Mouse (Mus musculus): ENCODE measurements around the gene Dis3l2.

Gene Dis3l2

DNA sequence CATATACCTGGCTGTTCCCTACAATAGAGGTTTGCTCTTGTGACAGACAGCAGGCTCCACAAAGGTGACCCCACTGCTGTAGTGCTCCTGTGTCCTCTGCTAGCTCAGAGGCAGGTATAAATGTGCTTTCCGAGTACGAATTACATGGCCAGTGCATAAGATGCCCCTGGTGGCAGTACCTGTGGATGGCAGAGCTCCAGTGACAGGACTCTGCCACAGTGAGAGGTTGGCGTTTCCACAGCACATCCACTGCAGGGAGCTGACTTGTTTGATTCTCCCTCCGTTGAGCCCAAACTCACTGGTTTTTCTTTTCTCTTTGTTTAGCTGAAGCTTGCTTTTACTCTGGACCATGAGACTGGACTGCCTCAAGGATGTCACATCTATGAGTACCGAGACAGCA is 317.1 kb downstream of the Dis3l2 start:
- CTCF ChIA-PET = interaction anchor here in 1 of 4 experiments (1.5 kb wide), 1 partner anchor 9 kb away, joined by 3 read pairs; no protein-coding TSS in a partner anchor

DNA sequence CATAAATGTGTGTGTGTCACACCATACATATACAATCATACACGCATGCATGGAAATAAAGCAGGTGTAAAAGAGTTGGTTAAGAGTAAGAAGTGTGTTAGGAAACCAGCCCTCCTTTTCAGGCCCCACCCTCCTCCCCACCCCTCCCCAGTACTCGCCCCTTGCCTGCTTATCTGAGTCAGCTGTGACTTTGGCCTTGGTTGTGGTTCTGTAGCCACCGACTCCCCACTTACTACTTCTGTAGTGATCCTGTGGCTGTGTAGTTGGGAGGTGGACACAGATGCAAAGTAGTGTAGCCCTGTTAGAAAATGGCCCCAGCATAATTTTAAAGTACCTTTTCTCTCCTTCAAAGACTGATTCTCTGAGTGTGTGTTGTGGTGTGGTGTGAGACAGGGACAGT is 318.0 kb downstream of the Dis3l2 start:
- ChIA-PET POLR2A (interaction anchor here in 1 of 4 experiments (1.2 to 1.9 kb wide), 2 partner anchors 8 to 14 kb away, joined by 3 to 5 read pairs; no protein-coding TSS in a partner anchor), CTCF (no interaction called here)

More for the DNA sequence above, 317.1 kb downstream of the Dis3l2 start:
- POLR2A ChIA-PET = interaction anchor here in 3 of 4 experiments (0.8 to 1.9 kb wide), 4 partner anchors 13 to 302 kb away, joined by 3 to 5 read pairs (median 4); no protein-coding TSS in a partner anchor

- POLR2A ChIA-PET = interaction anchor here in 2 of 4 experiments (0.8 to 1.4 kb wide), 3 partner anchors 12 to 303 kb away, joined by 3 to 5 read pairs (median 4); partner anchors contain the start of gene Gigyf2 (in 1 of the 2)
- CTCF ChIA-PET = interaction anchor here in 1 of 4 experiments (0.9 kb wide), 1 partner anchor 18 kb away, joined by 4 read pairs; no protein-coding TSS in a partner anchor
Observed at GRCm38 (mm10) chr1:87023291-87024170, 319.9 kb downstream of the Dis3l2 start.

- ChIA-PET POLR2A (interaction anchor here in 1 of 4 experiments (1.3 to 2.2 kb wide), 3 partner anchors 10 to 27 kb away, joined by 4 to 6 read pairs (median 5); no protein-coding TSS in a partner anchor), CTCF (interaction anchor here in 1 of 4 experiments (0.7 kb wide), 1 partner anchor 391 kb away, joined by 5 read pairs; no protein-coding TSS in a partner anchor)
Observed at GRCm38 (mm10) chr1:87025021-87025420, 321.4 kb downstream of the Dis3l2 start.

DNA sequence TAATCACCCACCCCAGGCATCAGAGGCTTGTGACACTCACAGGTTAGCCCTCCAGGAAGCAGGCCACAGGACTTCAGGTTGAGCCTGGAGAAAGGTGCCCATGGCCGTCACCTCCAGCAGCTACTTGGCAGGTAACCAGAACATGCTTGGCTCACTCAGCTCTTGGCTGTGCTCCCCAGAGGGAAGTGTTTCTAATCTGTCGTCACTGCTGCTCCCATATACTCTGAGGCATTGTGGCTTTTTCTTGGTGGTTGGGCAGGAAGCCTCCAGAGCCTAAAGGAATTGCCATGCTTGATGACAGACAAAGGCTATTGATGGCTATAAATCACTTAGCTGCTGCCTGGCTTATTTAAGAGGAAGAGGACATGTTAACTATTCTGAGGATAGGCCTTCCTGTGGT is 325.2 kb downstream of the Dis3l2 start:
- CTCF ChIA-PET = interaction anchor here in 2 of 4 experiments (1.3 to 2.1 kb wide), 3 partner anchors 8 to 12 kb away, joined by 3 to 7 read pairs (median 6); no protein-coding TSS in a partner anchor
- POLR2A ChIA-PET = interaction anchor here in 2 of 4 experiments (0.6 to 1.7 kb wide), 3 partner anchors 18 to 100 kb away, joined by 3 to 4 read pairs (median 3); no protein-coding TSS in a partner anchor

- POLR2A ChIA-PET = no interaction called here
- CTCF ChIA-PET = interaction anchor here in 1 of 4 experiments (2.1 kb wide), 1 partner anchor 10 kb away, joined by 7 read pairs; no protein-coding TSS in a partner anchor
Observed at GRCm38 (mm10) chr1:87030652-87031051, 327.0 kb downstream of the Dis3l2 start.

GRCm38 (mm10) chr1:87032466-87032865 is 328.9 kb downstream of the Dis3l2 start:
- ChIA-PET POLR2A (interaction anchor here in 1 of 4 experiments (1.4 kb wide), 1 partner anchor 8 kb away, joined by 4 read pairs; no protein-coding TSS in a partner anchor), CTCF (interaction anchor here in 3 of 4 experiments (0.6 to 2.0 kb wide), 3 partner anchors 8 to 382 kb away, joined by 3 to 8 read pairs (median 3); no protein-coding TSS in a partner anchor)

DNA sequence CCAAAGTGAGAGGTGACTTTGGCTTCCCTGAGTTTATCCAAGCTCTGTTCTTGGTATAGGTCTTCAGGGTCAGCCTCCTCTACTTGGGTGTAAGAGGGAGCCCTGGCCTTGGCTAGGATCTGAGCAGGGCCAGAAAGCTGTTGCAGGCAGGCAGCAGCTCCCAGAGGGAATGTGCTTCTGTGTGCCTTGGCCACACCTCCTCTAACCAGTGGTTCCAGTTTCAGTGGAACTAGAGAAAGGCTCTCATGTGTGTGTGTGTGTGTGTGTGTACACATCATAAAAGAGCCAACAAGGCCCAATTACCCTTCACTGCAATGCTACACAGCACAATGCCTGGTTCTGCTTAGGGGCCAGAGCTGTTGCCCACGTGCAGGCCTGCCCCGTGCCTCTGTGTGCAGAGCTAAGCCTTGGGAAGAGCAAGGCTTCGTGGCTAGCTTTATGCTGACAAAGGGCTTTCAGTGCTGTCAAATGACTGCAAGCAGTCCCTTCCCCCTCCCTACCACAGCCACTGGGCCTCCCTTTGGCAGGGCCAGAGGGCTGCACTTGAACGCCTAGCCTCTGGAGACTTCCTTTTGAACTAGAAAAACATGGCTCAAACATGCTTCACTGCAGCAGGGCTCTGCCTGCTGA is 332.0 kb downstream of the Dis3l2 start:
- POLR2A ChIA-PET = interaction anchor here (0.7 to 1.3 kb wide), 10 partner anchors 9 to 338 kb away, joined by 3 to 6 read pairs (median 3); no protein-coding TSS in a partner anchor
- CTCF ChIA-PET = interaction anchor here (0.5 to 2.4 kb wide), 18 partner anchors 9 to 634 kb away, joined by 3 to 9 read pairs (median 3); partner anchors contain the start of gene Nppc (in 2 of the 4)

DNA sequence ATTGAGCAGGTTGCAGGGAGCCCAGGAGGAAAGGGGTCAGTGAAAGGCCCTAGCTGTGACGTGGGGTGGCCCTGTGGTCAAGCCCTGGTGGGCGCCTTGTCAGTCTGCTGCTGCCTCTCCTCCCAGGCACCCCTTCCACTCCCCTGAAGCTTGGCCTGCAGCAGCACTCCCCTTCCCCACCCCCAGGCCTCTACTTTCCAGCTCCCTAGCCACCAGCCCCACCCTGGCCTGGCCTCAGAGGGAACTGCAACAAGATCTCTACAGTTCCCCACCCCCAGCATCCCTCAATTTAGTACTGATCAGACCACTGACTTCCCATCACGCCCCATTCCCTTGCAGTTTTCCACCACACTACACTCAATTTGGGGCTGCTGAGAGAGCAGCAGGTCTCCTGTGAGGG is 332.7 kb downstream of the Dis3l2 start:
- ChIA-PET CTCF (interaction anchor here in 3 of 4 experiments (0.6 to 2.4 kb wide), 12 partner anchors 10 to 630 kb away, joined by 3 to 9 read pairs (median 3); partner anchors contain the start of gene Nppc (in 1 of the 3)), POLR2A (interaction anchor here in 2 of 4 experiments (0.7 to 1.2 kb wide), 3 partner anchors 16 to 28 kb away, joined by 3 to 4 read pairs (median 3); no protein-coding TSS in a partner anchor)

DNA sequence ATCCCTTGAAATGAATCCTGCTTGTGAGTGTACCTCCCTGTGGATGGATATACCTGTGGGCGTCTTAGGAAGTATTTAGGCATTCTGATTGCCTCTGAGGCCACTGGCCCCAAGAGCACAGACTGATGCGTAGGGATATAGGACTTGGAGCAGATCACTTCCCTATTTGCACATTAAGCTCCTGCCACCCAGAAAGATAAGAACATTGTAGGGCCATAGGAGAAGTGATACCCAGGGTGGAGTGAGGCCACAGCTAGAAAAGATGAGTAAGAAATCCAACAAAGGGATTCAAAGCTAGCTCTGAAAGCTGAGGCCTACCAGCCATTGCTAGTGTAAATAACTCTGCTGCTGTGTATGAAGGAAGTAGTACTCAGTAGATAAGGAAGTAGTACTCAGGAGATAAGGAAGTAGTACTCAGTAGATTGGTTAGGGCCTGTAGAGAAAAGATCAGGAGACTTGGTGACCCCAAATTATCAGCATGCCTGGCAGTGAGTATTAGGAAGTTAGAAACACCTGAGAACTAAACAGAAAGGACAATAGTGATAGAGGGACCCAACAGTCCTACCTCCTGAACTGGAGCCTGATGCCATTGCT is 335.0 kb downstream of the Dis3l2 start:
- POLR2A ChIA-PET = interaction anchor here in 1 of 4 experiments (0.6 to 1.4 kb wide), 2 partner anchors 35 to 431 kb away, joined by 5 to 6 read pairs; no protein-coding TSS in a partner anchor
- CTCF ChIA-PET = no interaction called here

DNA sequence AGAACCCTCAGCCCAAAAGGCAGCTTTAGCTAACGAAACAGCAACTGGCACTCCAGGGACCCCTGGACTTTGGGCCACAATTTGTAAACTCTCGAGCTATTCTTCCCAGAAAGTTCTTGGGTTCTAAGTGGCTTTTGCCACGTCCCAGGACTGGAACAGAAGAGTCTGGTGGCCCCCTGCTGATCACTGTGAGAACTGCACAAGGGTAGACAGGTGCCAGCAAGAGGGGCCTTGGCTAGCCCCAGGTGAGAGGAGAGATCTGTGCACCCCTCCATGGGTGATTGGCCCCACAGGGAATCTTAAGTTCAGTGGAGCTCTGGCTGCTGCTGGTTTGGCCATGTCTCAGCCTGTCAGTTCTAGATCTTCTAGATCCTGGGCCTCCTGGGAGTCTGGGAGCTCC is 337.5 kb downstream of the Dis3l2 start:
- POLR2A ChIA-PET = interaction anchor here in 2 of 4 experiments (0.6 to 2.1 kb wide), 4 partner anchors 9 to 145 kb away, joined by 3 to 6 read pairs (median 5); no protein-coding TSS in a partner anchor
- CTCF ChIA-PET = interaction anchor here (0.6 to 3.3 kb wide), 59 partner anchors 8 to 429 kb away, joined by 3 to 24 read pairs (median 4); partner anchors contain the start of gene Nppc (in 2 of the 4)

- POLR2A ChIA-PET = interaction anchor here in 2 of 4 experiments (1.5 to 2.1 kb wide), 2 partner anchors 68 to 144 kb away, joined by 3 to 6 read pairs; no protein-coding TSS in a partner anchor
- CTCF ChIA-PET = interaction anchor here (0.5 to 3.3 kb wide), 33 partner anchors 7 to 424 kb away, joined by 3 to 24 read pairs (median 4); partner anchors contain the start of gene Nppc (in 2 of the 4)
Observed at GRCm38 (mm10) chr1:87041814-87042438, 338.3 kb downstream of the Dis3l2 start.

DNA sequence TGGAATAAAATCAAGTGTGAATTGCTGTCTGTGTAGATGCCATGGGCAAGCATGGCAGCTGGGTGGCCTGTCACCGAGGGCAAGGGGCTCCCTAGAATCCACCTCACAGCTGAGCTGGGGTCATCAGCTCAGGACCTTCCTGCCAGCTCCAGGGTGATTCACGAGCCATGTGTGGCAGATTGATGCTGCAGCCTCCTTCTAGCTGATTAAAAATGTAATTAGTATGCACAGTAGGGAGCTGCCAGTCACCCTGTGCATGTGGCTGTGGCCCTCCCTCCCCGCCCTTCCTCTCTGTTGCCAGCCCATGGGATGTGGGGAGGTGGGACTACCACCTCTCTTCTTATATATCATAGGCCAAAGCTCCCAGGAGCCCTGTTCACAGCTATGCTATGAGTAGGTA is 346.5 kb downstream of the Dis3l2 start:
- ChIA-PET POLR2A (interaction anchor here in 1 of 4 experiments (0.6 kb wide), 1 partner anchor 394 kb away, joined by 3 read pairs; no protein-coding TSS in a partner anchor), CTCF (interaction anchor here in 3 of 4 experiments (0.6 to 1.8 kb wide), 5 partner anchors 9 to 76 kb away, joined by 3 to 7 read pairs (median 4); no protein-coding TSS in a partner anchor)

DNA sequence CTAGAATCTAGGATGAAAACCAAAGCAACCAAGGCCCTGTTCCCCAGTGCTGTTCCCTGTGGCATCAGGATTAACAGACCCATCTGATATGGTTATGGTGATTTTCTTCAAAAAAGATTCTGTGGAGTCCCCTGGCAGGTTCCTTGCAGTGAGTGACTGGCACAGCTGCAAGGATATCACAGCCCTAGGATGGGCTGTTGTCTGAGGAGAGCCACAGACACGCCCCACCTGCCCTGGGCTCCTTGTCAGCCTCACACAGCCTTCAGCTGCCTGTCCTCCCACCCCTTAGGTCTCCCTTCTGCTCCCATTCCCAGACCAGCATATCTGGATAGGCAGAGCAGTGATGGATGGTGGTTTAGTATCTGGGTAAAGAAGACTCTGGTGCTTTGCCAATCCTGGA is 347.1 kb downstream of the Dis3l2 start:
- CTCF ChIA-PET = interaction anchor here in 2 of 4 experiments (0.6 to 1.4 kb wide), 3 partner anchors 10 to 76 kb away, joined by 4 to 7 read pairs (median 4); no protein-coding TSS in a partner anchor
- POLR2A ChIA-PET = interaction anchor here in 1 of 4 experiments (1.2 kb wide), 1 partner anchor 10 kb away, joined by 3 read pairs; no protein-coding TSS in a partner anchor

DNA sequence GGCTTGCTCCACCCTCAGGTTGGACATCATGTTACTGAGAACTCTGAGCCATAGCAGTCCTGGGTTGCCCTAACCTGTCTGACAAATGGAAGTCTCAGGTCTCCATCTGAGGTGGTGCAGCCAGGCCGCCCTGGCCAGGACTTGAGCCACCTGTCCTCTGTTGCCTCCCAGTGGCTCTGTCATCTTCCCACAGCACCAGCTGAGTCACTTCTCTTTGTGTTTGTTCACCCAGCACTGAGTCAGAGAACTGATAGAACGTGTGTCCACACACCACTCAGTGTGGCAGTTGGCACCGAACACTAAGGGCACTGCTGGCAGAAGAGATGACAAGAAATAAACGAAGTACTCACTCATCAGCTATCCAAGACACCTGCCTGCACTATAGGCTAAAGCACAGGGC is 347.8 kb downstream of the Dis3l2 start:
- CTCF ChIA-PET = interaction anchor here in 1 of 4 experiments (0.8 kb wide), 1 partner anchor 10 kb away, joined by 3 read pairs; no protein-coding TSS in a partner anchor
- POLR2A ChIA-PET = interaction anchor here in 2 of 4 experiments (0.6 to 1.2 kb wide), 2 partner anchors 10 to 1192 kb away, joined by 3 to 11 read pairs; no protein-coding TSS in a partner anchor

DNA sequence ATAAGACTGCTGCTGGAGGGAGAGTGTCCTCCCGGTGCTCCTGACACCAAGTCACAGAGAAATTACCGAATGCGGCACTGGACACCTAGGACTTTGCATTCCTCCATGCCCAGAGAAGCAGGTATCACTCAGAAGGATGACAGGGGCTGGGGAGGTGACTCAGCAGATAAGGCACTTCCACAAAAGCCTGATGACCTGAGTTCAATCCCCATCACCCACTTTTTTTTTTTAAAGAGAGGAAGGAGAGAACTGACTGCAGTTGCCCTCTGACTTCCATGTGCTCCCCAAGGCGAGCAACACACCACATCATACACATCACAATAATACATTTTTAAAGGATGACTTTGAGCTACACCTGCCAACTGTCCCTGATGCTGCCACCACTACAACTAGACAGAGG is 353.5 kb downstream of the Dis3l2 start:
- ChIA-PET CTCF (interaction anchor here in 2 of 4 experiments (0.7 to 1.2 kb wide), 5 partner anchors 14 to 440 kb away, joined by 3 read pairs; no protein-coding TSS in a partner anchor), POLR2A (interaction anchor here in 2 of 4 experiments (0.6 kb wide), 2 partner anchors 28 to 439 kb away, joined by 3 read pairs; no protein-coding TSS in a partner anchor)
